Mouse (Mus musculus) heart, adult 11 months (tissue): ENCODE data around the gene Fuca1.
A peak's percentile ranks its signal among the peaks of the same experiment; 100 is the strongest.

ENCODE experiments used
- DNase-seq: peaks from one replicate; pipeline ENCODE4 v3.0.0; 2022

Gene Fuca1

GRCm38 (mm10) chr4:135985193-135985592 is 64.7 kb downstream of the Fuca1 start:
- DNase-seq = no peak

- no peak for DNase-seq
Observed at GRCm38 (mm10) chr4:135985769-135986168, 65.2 kb downstream of the Fuca1 start.

GRCm38 (mm10) chr4:135986301-135986942 is 65.9 kb downstream of the Fuca1 start:
- no peak for DNase-seq

DNA sequence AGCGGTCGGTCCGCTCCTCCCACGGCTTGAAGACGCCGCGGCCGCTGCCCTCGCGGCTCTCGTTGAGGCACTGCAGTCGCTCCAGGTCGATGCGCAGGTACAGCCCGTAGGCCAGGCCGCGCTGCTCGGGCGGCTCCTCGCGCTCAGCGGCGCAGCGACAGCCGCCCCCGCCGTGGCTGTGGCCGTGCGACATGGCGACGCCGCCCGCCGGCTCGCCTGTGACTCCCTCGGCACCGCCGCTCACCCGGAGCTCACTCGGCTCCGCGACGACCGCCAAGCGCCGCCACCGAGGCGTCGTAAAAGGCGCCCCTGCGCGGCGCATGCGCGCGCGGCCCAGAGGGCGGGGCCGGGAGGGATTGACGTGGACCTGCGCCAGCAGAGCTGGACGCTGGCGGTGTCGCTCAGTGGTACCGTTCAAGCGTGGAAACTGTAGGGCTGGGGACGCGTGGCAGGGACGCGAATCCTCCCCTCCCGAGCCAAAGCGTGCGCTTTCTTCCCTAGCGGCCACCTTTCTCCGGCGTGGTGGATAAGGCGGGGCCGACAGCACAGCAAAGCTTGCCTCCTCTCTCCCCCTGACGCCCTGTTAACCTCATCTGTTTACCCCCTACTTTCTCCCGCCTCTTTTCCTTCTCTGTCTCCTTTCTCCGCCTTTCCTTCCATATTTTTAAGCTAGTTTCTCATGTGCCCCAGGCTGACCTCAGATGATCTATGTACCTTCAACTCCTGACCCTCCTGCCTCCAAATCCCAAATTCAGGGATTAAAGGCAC is 66.6 kb downstream of the Fuca1 start, which contains the start of gene Pithd1:
TSS of gene Pithd1 (minus strand) at position 322 of the 768 bp plus-strand sequence.
- peak; percentile 99 for DNase-seq

DNA sequence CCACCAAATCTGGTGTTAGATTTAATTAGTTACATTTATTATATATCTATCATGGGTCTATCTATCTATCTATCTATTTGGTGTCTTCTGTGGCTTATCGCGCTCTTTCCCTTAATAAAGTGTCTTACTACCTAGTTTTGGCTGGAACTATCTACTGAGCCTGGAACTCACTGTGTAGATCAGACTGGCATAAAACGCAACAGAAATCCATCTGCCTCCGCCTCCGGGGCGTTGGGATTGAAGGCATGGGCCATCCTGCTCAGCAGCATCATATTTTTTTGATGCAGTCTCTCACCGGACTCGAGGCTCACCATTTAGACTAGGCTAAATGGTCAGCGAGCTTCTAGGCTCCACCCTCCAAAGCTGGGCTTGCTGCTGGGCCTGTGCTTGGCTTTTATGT is 67.2 kb downstream of the Fuca1 start:
- peak; percentile 90 for DNase-seq
